Mouse (Mus musculus) stomach, postnatal 0 days (tissue): ENCODE results near the gene Itga3.

Experiments used
- CTCF ChIP-seq: IDR thresholded peaks from 2 replicates; pipeline ENCODE4 v1.5.1; 2016; ENCODE audit warnings: antibody characterized with exemption, low read depth, mild to moderate bottlenecking, moderate library complexity
- EP300 ChIP-seq: optimal IDR thresholded peaks from 2 replicates; pipeline ENCODE3; 2016; ENCODE audit warnings: antibody characterized with exemption

GRCm38 (mm10) chr11:95024439-95025184, 52.0 kb downstream of the Itga3 start:
- TF ChIP-seq CTCF = no peak
- no peak for TF ChIP-seq EP300
